Mouse (Mus musculus): ENCODE measurements around the gene Pard3b.

Pard3b gene

DNA sequence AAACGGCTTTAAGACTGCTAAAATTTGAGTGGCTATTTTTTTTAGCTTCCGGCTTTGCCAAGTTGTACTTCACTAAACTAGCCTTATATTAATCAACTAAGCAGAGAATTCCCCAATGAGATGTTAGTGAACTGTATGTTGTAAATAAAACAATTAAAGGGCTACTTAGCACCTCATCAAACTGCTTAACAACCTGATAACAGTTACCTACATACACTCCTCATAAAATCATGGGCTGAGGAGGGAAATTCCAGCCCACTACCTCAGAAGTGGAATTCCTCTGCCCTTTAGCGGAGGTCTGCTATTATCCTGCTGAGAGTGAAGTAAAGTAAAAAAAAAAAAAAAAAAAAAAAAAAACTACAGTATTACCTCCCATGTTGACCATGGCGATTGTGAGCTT is 986.7 kb downstream of the Pard3b start:
- no peak for DNase-seq (ENCODE audit: extremely low read depth, low read depth, low spot score)

DNA sequence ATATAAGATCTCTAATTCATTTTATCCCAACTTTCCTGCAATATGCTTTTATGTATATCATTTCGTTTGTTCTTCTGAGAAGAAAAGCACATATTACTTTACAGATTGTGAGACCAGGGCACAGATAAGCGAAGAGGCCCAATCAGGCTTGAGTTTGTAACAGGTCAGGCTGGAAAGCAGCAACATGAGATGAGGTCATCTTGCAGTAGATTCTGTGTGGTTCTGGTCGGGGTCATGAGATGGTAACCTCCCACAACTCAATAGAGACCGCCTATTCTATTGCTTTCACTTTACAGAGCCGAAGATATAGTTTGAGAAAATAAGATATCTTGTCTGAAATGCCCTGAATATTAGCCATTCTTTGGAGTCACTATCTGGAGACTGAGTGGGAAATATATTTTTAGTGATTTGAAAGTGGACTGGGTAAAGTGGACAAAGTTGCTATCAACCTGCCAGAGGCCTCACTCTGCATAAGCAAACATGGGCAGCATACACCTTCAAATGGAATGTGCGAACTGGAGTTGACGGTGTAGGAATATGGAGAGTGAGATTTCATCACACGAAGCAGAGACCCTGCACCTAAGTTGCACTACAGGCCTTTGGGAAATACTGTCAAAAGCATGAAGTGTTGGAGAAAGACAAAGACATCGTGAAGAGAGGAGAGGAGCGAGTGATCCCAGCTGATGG is 987.3 kb downstream of the Pard3b start:
- DNase-seq (ENCODE audit: extremely low read depth, low read depth, low spot score): no peak

DNA sequence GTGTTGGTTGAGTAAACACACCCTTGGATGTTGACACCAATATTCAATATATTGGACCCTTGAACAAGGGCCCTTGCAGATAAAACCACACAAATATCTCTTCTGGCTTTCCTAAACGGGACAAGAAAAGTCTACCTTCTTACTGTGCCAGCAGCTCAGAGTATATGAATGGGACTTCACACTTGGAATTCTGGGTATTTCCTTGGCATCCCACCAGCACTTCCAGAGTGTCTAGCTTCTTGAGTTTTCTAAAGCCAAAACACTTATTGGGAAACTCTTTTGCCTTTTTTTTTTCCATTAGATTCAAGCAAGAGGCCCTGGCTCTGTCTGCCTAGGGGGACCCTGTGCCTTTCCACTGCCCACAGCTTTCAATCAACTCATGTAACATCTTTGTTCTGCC is 991.3 kb downstream of the Pard3b start:
- no peak for DNase-seq (ENCODE audit: extremely low read depth, low read depth, low spot score)

DNA sequence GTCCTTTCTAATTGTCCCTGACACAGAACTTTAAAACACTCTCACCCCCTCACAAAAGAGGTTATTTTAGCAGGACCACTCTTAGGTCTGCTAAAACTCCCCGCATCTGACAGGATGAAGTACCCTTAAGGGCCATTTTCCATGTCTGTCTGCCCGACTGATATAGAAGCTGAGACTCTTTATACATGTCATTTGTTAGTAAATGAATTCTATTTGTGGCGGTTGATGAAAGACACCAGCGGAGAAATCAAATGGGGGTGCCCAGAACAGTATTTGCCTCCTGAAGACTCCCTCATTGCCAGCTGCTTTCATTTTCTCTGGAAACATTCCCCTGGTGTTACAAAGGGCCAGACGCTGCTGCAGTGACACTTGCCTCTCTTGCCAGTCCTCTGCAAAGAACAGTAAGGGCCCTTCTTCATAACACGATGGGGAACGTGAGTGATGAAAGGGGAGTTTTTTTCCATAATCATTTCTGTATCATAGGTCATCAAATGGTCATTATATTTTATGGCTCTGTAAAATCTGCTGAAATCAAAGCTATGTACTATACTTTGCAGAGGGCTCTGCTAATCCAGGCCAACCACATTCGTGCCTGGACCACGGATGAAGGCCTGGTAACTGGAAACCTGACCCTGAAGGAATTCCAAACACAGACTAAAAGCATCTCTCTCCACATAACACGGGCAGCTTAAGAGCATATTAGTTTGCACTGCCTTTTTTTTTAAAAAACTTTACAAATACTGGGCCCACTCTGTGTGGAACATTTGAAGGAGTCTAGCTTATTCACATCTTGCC is 993.1 kb downstream of the Pard3b start:
- DNase-seq (ENCODE audit: extremely low read depth, low read depth, low spot score): no peak

DNA sequence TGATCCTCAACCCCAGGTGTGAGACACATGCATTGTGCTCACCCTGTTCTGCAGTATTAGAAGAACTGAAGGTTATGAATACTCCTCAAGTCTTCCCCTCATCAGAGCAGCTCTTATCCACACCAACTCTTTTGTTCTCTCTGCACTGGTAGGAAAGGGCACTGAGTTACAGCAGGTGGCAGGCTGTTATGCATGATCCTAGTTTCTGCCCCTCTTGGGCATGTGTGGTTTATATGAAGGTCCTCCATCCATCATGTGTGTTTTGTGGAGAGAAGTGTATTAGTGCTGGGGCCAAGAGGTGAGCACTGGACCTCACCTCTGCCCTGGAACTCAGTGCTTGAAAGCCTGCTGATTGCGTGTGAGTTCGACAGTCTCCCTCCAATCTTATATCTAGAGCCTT is 994.3 kb downstream of the Pard3b start:
- no peak for DNase-seq (ENCODE audit: extremely low read depth, low read depth, low spot score)

DNA sequence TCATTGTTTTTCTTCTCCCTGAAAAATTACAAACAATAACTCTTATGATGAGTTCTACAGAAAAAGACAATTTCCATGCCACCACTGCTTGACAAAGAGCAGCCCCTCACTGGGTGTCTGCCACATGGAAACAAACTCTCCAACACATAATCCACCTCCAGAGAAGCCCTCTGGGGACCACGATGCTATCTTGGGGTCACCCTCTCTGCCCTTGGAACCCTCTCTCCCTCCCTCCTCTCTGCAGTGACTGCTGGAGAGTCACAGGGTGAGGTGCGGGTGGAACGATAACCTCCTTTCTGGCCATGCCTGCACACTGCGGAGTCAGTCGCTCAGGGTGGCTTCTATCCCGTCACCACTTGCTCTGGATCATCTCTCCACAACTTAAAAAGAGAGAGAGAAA is 996.6 kb downstream of the Pard3b start:
- no peak for DNase-seq (ENCODE audit: extremely low read depth, low read depth, low spot score)

DNA sequence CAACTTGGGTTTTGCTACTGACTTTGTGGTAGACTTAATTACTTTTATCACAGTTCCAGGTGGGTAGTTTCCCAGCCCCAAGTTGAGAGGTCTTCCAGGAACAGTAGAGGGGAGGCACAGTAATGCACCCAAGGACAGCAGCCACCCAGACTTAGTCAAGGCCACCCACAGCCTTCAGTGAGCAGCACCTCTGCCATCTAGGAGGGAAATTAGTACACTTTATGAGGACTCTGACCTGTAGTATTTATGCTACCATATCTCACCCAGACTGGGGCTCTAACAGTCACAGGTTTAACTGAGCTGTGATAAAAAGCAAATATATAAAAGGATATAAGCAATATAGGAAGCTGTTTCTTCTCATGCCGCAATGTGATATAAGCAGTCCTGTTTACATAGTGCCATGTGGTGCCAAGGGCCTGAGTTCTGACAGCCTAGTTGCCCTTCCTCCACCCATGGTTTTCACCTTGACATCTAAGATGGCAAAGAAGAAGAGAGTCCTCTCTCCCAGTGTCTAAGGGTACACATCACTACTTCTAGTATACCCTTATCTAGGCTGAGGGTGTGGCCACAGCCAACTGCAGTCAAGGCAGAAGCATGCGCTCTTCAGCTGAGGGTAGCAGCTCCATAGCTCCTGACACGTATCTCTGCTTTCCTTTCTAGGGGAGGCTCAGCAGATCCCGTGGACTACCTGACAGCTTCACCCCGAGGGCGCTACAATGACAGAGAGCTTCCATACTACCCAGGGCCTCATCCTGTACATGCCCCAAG is 998.5 kb downstream of the Pard3b start:
- no peak for DNase-seq (ENCODE audit: extremely low read depth, low read depth, low spot score)

DNA sequence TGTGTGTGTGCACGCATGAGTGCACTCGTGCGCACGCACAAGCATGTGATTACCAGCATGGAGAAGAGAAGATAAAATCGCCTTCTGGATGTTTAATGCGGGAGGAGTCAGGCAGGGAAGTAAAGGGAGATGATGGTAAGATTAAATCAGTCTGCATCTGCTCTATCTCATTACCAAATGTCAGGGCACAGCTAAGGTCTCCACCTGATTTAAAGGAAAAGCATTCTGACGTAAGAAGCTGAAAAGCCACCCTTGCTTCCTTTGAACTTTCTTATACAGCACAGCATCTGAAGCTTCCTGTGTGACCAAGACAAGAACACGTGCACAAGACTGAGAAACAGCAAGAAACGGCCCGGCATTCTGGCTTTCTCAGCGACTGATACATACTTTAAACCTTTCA is 1000.4 kb downstream of the Pard3b start:
- DNase-seq (ENCODE audit: extremely low read depth, low read depth, low spot score): no peak

DNA sequence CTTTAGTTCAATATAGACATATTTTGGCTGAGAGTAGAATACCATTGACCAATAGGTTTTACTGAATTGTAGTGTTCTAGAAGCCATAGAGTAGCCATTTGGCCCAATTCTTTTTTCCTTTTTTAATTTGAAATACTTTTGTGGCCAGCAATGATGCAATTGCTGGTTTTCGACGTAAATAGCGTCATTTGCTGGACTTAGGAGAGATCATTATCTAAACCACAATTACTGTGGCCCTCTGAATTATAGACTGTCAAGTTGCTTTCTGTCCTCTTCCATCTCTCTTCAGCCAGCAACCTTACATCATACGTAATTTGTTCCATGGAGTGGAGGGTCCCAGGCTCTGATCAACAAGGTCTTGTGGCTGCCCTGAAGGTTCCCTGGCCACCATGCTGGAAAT is 1000.8 kb downstream of the Pard3b start:
- DNase-seq (ENCODE audit: extremely low read depth, low read depth, low spot score): no peak

DNA sequence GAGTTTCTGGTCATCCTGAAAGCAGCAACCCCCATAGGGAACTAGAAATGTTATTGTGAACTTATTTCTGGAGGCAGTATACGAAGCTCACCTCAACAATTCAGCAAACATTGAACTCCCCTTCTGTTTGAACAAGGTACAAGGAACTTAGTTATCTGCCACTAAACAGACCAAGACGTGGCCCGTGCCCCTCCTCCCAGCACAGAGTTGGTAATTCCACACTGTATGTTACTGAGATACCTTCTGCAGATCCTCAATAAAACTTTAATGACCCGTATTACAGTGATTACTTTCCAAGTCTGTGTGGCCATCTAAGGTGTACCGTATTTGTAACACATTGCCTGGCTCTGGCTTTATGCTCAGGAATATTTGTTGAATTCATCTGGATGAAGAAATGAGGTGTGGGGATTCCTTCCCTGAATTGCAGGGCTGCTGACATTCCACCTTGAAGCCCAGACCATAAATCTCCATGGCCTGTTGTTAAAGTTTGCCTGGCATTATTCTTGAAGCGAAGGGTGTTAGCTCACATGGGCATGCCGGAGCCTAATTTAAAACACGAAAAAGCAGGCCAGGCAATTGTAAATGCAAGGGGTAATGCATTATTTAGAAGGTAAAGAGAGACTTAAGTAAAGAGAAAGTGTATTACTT is 1006.1 kb downstream of the Pard3b start:
- DNase-seq (ENCODE audit: extremely low read depth, low read depth, low spot score): no peak

DNA sequence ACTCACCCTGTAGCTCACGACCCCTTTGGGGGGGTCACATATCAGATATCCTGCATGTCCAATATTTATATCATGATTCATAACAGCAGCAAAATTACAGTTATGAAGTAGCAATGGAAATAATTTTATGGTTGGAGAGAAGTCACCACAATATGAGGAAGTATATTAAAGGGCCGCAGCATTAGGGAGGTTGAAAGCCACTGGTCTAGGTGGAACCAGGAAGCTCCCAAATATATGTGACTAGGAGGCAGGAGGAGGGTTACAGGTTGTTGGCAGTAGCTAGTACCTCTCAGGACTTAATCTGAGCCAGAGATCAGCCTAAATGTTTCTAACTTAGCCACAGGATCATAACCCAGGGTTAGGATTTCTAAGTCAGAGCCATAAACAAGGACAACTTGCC is 1008.2 kb downstream of the Pard3b start:
- DNase-seq (ENCODE audit: extremely low read depth, low read depth, low spot score): no peak

DNA sequence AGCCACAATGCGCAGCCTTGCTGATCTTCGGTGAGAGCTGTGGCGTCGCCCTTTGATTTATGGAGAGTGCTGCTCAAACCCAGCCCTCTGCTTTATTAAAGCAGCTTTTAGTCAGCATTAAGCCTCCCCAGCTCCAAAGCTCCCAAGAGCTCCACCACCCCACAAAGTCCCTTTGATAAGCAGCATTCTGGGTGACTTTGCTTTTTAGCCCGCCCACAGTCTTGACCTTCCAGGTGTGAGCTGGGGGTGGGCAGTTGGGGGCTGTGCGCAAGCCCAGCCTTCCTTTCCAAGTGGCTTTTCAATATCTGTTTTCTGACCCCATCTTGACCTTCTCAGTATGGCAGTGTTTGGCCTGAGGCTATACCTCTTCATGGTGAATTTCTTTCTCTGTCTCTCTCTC is 1009.5 kb downstream of the Pard3b start:
- DNase-seq (ENCODE audit: extremely low read depth, low read depth, low spot score): no peak

DNA sequence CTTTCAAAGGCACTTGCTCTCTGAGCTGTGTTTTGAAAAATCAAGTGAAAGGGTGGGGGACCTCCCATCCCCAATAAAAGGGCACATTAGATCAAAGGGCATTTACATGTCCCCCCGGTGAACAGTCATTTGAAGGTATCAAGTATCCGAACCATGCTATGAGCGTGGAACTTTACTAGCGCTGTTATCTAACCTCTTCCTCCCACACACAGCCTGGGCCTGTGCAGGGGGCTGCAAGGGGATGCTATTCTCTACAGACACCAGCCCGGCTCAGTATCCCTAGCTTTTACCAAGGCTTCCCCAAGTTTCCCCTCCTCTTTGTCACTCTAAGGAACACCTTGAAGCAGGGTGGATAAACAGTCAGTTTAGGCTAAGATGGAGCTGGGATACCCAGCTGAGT is 1010.0 kb downstream of the Pard3b start:
- DNase-seq (ENCODE audit: extremely low read depth, low read depth, low spot score): no peak

DNA sequence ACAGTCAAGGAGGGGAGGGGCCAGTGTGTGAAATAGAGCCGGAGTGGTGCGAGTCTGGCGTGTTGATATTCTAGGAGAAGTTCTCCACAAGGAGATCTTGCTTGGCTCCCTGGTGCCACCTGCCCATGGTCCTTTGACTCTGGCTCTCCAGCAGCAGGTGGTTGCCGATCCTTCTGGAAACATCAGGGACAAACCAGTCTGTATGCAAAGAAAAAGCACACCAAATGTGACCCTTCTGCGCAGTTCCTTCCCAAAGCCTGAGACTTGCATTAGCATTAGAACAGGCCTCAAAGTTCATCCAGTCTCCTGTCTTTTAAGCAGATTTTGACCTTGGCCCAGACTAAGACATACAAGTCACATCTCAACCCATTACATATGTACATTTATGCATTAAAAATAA is 1011.9 kb downstream of the Pard3b start:
- DNase-seq (ENCODE audit: extremely low read depth, low read depth, low spot score): no peak

DNA sequence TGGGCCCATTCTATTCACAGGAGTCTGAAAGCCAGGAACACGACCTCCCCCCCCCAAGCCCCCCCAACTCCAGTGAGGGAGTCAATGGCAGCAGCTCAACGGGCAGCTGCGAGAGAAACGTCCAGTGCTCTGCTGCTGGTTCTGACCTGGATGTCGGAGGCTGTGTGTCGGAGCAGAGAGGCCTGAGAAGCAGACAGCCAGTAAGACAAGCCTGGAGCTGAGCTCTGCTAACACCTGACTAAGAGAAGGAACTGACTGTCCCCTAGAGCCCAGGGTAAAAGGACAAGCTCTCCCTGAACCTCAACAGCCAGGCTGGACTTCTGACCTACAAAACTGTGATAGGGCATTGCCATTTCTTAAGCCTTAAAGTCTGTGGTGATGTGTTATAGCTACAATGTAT is 1015.8 kb downstream of the Pard3b start:
- DNase-seq (ENCODE audit: extremely low read depth, low read depth, low spot score): no peak

DNA sequence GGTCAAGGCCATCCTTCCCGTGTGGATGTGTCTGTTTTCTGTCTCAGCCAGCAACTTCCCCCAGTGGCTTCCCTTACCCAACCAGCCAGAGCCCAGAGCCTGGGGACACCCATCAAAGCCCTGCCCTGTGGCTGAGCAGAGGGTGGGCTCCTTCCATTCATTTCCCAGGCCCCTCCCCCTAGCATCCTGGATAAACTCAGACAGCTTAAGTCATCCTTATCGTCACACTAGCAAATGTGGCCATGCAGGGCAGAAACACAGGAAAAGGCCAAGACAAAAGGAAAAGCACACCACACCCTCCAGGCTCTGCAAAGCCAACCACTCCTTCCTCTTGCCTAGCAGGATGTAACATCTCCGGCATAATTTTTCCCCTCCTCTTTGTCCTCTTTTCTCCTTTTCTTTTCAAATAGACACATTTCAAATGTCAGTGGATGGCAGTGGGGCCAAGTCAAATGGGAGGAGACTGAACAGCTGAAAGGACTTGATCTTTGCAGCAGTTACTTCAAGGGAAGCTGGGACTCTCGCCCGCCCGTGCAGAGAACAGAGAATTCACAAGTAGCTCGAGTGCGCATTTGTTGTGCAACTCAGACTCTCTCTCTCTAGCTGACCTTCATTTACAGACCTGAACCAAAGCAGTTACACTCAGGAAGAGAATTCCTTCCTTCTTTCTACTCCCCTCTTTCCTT is 1026.5 kb downstream of the Pard3b start:
- no peak for DNase-seq (ENCODE audit: extremely low read depth, low read depth, low spot score)

DNA sequence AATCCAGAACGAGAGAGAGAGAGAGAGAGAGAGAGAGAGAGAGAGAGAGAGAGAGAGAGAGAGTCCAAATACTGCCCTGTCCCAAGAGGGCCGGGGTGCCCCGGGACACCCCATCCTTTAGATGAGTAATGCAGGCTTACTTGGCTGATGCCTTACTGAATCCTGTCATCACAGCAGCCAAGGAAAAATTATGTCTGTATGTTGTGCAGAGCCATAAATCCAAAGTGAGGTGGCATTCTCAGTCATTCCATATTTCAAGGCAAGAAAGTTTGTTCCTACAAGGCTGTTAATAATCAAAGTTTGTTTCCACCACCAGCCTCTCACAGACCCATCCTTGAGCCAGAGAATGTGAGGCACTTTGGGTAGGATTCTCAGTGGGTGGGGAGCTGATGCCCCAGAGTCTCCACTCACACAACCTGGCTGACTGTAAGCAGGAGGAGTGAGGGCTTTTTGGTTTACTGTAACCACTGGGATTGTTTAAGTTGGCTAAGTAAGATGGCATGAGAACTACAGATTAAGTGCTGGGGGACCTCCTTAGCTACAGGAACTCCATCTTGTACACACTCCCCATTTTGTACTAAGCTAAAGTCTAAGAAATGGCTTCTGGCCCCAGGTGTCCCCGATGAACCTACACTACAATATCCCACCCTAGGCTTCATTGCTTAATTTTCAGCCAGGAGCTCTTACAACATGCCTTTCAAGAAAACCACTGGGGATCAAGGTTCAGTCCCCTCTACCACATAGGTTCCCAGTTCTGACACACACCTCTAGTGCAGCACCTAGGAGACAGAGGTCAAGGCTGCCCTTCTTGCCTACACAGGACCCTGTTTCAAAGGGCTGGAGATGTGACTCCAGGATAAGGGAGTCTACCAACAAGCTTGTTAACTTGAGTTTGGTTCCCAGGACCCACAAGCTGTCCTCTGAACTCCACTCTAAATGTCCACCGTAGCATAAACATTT is 1027.4 kb downstream of the Pard3b start:
- no peak for DNase-seq (ENCODE audit: extremely low read depth, low read depth, low spot score)

DNA sequence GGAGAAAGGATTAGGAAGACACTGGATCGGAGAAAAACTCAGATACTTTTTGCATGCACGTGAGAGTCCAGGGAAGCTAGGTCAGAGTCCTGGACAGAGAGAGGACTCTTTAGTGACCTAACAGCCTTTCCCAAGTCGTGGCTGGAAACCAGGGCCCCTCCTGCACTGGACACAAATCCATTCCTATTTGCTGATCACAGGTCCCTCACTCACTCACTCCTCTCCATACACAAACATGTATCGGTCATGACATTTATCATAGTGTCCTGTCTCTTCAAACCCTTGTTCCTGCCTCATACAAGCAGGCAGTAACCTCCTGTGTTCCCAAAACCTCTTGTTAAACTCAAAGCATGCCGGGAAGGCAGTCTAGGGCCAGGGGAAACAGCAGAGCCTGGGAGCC is 1028.2 kb downstream of the Pard3b start:
- no peak for DNase-seq (ENCODE audit: extremely low read depth, low read depth, low spot score)

DNA sequence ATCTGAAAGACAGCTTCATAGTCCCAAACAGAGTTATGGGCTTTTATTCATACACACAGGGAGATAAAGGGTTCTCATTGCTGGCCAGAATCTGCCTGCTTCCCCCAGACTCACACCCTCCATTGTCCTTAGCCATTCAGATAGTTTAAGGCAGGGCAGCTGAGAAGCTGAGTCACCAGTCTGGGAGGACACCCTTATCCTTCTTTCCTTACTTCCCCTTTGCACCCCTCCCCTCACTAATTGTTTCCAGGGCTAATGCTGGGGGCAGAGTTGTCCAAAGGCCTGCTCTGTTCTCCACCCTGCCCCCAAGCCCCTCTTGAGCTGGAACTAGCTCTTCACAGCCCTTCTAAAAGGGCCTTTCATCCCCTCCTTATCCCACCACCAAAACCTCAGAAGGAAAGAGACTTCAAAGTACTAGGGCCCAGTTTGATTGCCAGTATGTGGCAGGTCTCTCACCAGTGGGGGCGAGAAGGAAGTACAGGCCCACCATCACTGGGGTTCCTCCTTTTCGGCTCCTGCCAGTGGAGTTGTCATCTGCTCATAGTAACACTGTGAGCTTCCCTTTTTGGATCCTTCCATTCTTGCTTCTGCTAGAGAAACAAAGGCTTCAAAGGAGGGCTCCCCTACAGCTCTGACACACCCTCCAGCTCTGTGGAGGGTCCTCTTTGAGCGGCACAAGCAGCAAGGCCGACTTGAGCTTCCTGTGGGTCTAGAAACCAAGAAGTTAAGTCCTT is 1040.2 kb downstream of the Pard3b start:
- DNase-seq (ENCODE audit: extremely low read depth, low read depth, low spot score): no peak
